Mouse (Mus musculus) E14TG2a.4 (cell line): ENCODE data around the gene Ahnak.

Source experiments
- H3K27me3 ChIP-seq: 2 replicates; pipeline ENCODE4 v1.6.1; 2014; ENCODE audit warnings: low read length, control low read depth; ENCODE audit not compliant: insufficient read depth
- H3K36me3 ChIP-seq: 2 replicates; pipeline ENCODE4 v1.6.1; 2014; ENCODE audit warnings: low read length, control low read depth; ENCODE audit not compliant: insufficient read depth
- H3K4me1 ChIP-seq: replicated peaks from 2 replicates; pipeline ENCODE4 v1.6.1; 2014; ENCODE audit warnings: low read depth, low read length, control low read depth
- H3K4me3 ChIP-seq: replicated peaks from 2 replicates; pipeline ENCODE4 v1.5.1; 2014; ENCODE audit warnings: mild to moderate bottlenecking, low read length
- H3K9me3 ChIP-seq: 2 replicates; pipeline ENCODE4 v1.6.1; 2014; ENCODE audit warnings: low read length, control low read depth
- CTCF ChIP-seq: conservative IDR thresholded peaks from 2 replicates; pipeline ENCODE4 v1.5.1; 2014; ENCODE audit warnings: low read length
- NANOG ChIP-seq: IDR thresholded peaks from 2 replicates; pipeline ENCODE4 v1.6.1; 2014; ENCODE audit warnings: borderline replicate concordance, low read length, mixed read lengths
- POU5F1 ChIP-seq: IDR thresholded peaks from 2 replicates; pipeline ENCODE4 v1.6.1; 2014; ENCODE audit warnings: low read length, borderline replicate concordance

The Ahnak gene

GRCm38 (mm10) chr19:8989567-8990431 lies 715 bp downstream of the Ahnak start:
- TF ChIP-seq CTCF (no peak), NANOG (no peak), POU5F1 (no peak)
- Histone ChIP-seq H3K9me3 (no peaks in the 10 kb centered on the region), H3K36me3 (no peaks in the 10 kb centered on the region), H3K4me3 (peak overlapping the region; percentile 87), H3K4me1 (peaks cover 64% of the 10 kb centered on the region), H3K27me3 (peaks cover 21% of the 10 kb centered on the region)

GRCm38 (mm10) chr19:8990432-8991102 lies 1.5 kb downstream of the Ahnak start:
- H3K4me1 ChIP-seq: peaks cover 70% of the 10 kb centered on the region
- TF ChIP-seq POU5F1: no peak
- no peak for TF ChIP-seq NANOG
- H3K4me3 ChIP-seq: peak overlapping the region; percentile 79
- no peaks in the 10 kb centered on the region for H3K36me3 ChIP-seq
- H3K9me3 ChIP-seq: no peaks in the 10 kb centered on the region
- H3K27me3 ChIP-seq: peaks cover 21% of the 10 kb centered on the region

- H3K36me3 ChIP-seq: no peaks in the 10 kb centered on the region
- H3K27me3 ChIP-seq: peaks cover 18% of the 10 kb centered on the region
- H3K9me3 ChIP-seq: no peaks in the 10 kb centered on the region
- TF ChIP-seq POU5F1 (no peak), CTCF (no peak), NANOG (no peak)
- peak overlapping the region; percentile 79 for H3K4me3 ChIP-seq
- peaks cover 77% of the 10 kb centered on the region for H3K4me1 ChIP-seq
Observed at GRCm38 (mm10) chr19:8991245-8991870, 2.3 kb downstream of the Ahnak start.

- H3K4me3 ChIP-seq: peak overlapping the region; percentile 79
- TF ChIP-seq POU5F1 (no peak), CTCF (no peak), NANOG (no peak)
Observed at GRCm38 (mm10) chr19:8991871-8992735, 3.0 kb downstream of the Ahnak start.

GRCm38 (mm10) chr19:8992769-8993624 lies 3.9 kb downstream of the Ahnak start:
- Histone ChIP-seq H3K36me3 (no peaks in the 10 kb centered on the region), H3K27me3 (peaks cover 9% of the 10 kb centered on the region), H3K4me1 (peaks cover 85% of the 10 kb centered on the region), H3K4me3 (peak overlapping the region; percentile 79), H3K9me3 (no peaks in the 10 kb centered on the region)
- TF ChIP-seq CTCF (peak; percentile 62), POU5F1 (no peak)

More at GRCm38 (mm10) chr19:8991871-8992735, 3.0 kb downstream of the Ahnak start:
- no peaks in the 10 kb centered on the region for H3K36me3 ChIP-seq
- H3K27me3 ChIP-seq: peaks cover 17% of the 10 kb centered on the region
- peaks cover 85% of the 10 kb centered on the region for H3K4me1 ChIP-seq
- no peaks in the 10 kb centered on the region for H3K9me3 ChIP-seq

GRCm38 (mm10) chr19:8993625-8993912 lies 4.5 kb downstream of the Ahnak start:
- TF ChIP-seq CTCF: no peak
- no peak for TF ChIP-seq NANOG
- no peak for TF ChIP-seq POU5F1
- H3K4me1 ChIP-seq: peaks cover 85% of the 10 kb centered on the region
- no peaks in the 10 kb centered on the region for H3K36me3 ChIP-seq
- H3K9me3 ChIP-seq: no peaks in the 10 kb centered on the region
- H3K4me3 ChIP-seq: no peak overlapping the region
- H3K27me3 ChIP-seq: peaks cover 3% of the 10 kb centered on the region

- no peak for TF ChIP-seq CTCF
Observed at GRCm38 (mm10) chr19:8994813-8995607, 5.9 kb downstream of the Ahnak start.

More at GRCm38 (mm10) chr19:8994813-8995607, 5.9 kb downstream of the Ahnak start:
- Histone ChIP-seq H3K4me3 (no peak overlapping the region), H3K9me3 (no peaks in the 10 kb centered on the region), H3K27me3 (no peaks in the 10 kb centered on the region), H3K4me1 (peaks cover 95% of the 10 kb centered on the region), H3K36me3 (peaks cover 7% of the 10 kb centered on the region)
